Mouse (Mus musculus) testis, postnatal 10 days (tissue): ENCODE results near the gene Fgfr2.

Source experiments
- DNase-seq: peaks from one replicate; pipeline ENCODE4 v3.0.0; 2021; ENCODE audit warnings: low spot score

Gene Fgfr2

DNA sequence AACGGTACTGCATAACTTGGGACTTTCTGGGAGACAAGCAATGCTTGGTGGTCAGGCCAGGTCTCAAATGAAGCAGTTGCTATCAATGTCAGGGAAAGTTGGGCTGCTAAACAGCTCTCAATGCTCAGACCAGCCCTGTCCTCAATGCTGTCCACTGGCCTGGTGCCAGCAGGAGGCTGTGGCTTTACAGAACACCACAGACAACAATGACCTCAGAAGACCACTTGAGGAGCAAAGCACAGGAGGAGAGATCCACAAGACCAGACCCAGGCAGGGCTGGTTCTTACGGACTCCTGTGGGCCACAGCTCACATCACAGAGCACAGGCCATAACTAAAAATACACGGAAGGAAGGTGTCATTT lies 368.8 kb downstream of the Fgfr2 start:
- DNase-seq, result peak; percentile 74

GRCm38 (mm10) chr7:132753518-132754388 lies 369.4 kb downstream of the Fgfr2 start:
- no peak for DNase-seq

- DNase-seq, result no peak
Measured at GRCm38 (mm10) chr7:132751716-132752115, 371.4 kb downstream of the Fgfr2 start.

DNA sequence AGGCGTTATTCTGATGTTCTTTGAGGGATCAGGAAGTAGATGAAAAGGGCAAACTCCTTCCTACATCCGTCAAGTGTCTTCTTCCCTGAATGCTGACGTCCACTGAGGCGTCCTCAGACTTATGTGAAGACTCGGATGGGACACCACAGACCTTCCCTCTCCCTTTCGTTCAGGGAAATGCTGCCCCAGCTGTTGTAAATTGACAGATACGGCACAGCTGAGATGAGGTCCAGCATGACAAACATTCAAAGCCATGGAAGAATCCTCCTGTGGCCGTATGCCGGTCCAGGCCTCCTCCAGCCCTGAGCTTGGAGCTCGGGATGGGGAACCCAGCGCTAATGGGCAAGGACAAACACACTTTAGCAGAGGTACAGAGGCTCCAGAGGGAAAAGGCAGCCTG lies 373.6 kb downstream of the Fgfr2 start:
- no peak for DNase-seq

GRCm38 (mm10) chr7:132748076-132748769 lies 374.9 kb downstream of the Fgfr2 start:
- no peak for DNase-seq

GRCm38 (mm10) chr7:132747096-132747495 lies 376.1 kb downstream of the Fgfr2 start:
- no peak for DNase-seq

DNA sequence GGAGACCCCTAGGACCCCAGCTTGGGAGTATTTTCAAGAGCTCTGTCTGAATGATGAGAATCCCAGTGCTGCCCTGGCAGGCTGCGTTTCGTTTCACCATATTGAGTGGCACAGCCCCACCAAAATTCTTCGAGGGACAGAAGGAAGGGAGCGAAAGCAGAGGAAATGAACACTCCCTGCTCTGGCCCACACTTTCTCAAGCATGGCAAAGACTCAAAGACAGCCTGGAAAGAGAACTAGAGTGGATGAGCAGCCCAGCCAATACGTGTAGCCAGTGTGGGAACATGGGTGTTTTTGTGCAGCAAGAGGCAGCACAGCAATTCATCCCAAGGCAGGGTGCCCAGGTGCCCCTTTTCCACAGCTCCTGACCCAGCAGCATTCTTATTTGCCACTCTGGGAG lies 380.2 kb downstream of the Fgfr2 start:
- DNase-seq, result no peak

DNA sequence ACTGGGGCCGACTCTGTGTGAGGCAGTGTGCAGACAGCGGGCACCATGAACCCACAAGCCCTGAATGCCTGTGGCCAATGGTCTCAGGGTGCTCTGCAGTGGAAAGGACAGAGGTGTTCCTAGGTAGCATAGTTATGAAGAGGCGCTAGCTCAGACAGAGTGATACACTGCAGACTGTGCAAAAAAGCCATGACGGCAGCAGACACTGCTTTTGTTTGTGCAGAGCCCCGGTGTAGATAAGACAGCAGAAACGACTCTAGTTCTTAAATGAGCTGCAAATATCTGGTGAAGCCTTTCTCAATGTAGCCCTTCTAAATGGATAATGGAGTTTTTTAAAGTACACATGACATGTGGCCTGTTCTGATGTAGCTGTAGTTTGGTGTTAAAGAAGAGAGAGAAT lies 383.3 kb downstream of the Fgfr2 start:
- DNase-seq, result no peak

- DNase-seq, result no peak
Measured at GRCm38 (mm10) chr7:132738844-132739243, 384.3 kb downstream of the Fgfr2 start.

- DNase-seq, result peak; percentile 83
Measured at GRCm38 (mm10) chr7:132736099-132736862, 386.9 kb downstream of the Fgfr2 start.

- DNase-seq, result peak; percentile 66
Measured at GRCm38 (mm10) chr7:132735145-132735544, 388.0 kb downstream of the Fgfr2 start.

DNA sequence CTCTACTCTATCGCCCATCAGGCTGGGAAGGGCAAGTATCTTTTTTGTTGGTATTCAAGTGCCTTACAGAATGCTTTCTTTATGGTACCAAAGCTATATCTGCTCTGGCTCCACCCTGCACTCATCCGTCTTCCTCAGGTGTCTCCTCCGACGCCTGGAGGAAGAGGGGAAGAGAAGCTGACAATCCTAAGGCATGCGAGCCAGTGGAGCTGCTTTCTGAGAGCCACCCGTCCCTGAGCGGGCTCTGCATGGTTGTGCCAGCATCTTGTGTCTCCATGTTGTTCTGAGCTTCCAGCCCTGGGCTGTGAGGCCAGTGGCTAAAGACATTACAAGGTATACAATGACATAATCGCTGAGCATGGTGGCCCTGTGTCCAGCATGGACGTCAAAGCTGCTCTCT lies 388.9 kb downstream of the Fgfr2 start:
- no peak for DNase-seq

DNA sequence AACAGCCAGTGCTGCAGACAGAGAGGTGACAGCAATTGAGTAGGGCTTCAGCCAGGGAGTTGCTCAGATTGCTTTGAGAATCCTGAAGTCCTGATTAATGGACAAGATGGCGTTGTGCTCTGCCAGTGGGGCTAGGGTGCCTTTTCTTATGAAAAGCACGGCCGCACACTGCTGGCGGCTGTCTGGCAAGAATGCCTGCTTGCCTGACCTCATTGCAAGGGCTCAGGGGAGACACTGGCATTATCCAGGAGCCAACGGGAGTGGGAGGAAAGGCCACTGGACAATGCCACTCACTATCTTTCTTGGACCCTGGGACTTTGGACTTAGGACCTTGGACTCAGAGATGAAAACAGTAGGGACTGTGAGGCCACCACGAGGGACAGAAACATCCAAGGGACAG lies 389.6 kb downstream of the Fgfr2 start:
- DNase-seq, result peak; percentile 69

GRCm38 (mm10) chr7:132732136-132732789 lies 390.9 kb downstream of the Fgfr2 start:
- DNase-seq, result no peak

GRCm38 (mm10) chr7:132731558-132731957 lies 391.6 kb downstream of the Fgfr2 start:
- DNase-seq, result no peak

- no peak for DNase-seq
Measured at GRCm38 (mm10) chr7:132730510-132730909, 392.6 kb downstream of the Fgfr2 start.

DNA sequence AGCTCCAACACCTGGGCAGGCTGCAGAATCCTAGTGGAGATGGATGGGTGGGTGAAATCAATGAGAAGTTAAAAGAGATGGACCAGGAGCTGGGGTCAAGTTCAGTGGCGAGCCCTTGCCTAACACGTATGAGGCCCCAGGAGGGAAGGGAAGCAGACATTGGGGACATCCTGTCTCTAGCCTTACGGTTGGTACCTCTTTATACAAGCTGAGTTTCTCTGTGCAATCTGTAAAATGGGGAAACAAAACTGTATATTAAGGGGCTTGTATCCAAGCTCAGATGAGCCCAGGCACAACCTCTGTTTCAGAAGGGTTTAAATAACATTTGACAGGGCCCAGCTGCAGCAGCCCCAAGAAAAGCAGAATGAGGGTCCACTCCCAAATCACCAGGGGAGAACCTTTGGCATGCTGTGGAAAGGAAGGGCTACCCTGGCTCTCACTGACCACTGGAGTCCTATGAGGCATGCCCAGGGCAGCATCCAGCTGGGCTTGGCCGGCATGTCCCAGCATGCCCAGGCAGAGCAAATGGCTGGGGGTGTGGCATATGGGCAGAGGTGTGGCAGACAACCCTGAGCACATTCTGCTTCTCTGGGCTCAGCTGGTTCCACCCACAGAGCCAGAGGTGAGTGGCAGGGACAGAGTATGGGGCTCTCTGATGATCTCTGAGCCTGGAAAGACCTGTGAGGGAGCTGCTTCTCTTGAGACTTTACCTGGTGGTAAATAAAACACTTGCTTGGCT lies 393.9 kb downstream of the Fgfr2 start:
- DNase-seq, result no peak

DNA sequence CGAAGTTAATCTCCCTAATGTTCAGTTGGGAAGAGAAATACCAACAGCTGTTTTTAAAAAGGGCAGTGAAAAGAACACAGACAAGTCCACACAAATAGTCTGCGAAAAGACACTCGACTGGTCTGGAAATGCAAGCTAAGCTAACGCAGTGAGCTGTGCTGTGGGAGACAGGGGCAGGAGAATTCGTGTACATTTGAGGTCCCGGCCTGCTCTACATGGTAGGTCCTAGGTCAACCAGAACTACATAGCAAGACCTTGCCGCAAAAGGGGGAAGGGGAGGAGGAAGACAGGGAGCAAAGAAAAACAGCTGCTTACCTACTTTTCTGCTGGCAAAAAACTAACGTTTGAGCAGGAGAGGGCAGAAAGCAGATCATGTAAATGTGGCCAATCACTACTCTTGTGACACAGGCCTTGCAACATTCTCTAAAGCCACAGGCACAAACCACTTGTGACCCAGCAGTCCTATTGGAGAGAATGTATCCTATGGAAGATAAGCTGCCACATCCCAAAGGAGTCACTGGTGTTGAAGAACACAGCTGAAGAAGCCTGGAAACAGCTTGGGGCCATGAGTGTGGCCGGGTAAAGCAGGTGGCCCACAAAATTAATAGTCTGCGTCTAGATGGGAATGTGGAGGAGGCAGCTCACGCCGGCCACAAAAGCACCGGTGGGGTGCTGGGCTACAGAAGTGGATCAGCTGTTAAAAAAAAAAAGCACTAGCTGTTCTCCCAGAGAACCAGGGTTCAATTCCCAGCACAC lies 396.9 kb downstream of the Fgfr2 start:
- no peak for DNase-seq

DNA sequence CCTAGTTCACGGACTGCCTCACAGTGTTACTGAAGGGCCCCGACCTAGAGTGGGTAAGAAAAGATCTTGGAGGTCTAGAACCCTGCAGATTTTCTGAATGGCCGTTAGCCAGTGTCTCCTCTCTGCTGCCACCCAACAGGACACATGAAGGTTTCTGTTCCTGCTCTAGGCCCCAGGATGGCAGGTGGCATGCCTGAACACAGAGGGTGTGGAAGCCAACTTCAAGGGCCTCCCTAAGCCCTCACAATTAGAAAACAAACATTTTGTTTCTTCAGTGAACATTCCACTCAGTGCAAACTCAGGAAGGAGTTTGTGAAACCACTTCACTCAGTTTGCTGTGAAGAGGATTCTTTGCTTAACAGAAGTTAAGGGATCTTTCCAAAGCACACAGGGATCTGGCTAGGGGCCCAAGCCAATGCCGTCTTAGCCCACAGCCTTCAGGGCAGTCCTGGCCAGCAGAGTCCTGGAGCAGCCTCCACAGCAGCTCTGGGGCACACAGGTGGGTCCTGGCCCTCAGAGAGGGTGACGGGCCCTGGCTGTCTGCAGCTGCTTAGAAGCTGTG lies 398.6 kb downstream of the Fgfr2 start:
- DNase-seq, result no peak

GRCm38 (mm10) chr7:132723906-132724305 lies 399.2 kb downstream of the Fgfr2 start:
- DNase-seq, result no peak
